Mouse (Mus musculus): ENCODE results near the gene Krt88.

DNA sequence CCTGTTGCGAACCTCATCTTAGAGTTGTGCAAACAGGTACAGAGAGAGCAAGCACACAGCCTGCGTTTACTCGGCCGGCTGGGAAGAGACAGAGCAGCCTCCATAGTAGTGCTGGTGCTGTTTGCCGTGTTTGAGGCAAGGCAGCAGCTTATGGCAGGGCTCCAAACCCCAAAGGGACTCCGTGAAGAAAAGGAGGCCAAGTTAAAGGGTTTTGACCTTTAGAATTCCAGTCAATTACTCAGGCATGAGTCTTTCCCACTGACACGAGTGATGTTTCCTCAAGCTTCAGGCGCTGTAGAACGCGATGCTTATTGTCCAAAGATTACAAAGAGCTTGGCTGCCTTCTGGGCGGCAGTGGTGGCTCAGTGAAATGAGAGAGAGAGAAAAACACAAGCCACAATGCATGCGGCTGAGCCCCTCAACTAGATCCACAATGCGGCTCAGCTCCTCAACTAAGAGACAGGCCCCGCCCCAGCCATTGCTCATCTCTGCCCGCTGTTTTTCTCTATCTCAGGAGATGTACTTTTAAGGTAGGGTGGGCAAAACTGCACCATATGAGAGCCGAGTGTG is 10.9 kb downstream of the Krt88 start:
- TF ChIP-seq POLR2A (IDR thresholded peaks at IDR 0.05; ENCODE audit: low read depth, low read length) (no peak), CTCF (IDR thresholded peaks at IDR 0.05; ENCODE audit: extremely low read depth, insufficient read depth, insufficient read length, insufficient replicate concordance) (no peak)
